Mouse (Mus musculus): ENCODE measurements around the gene Adgra1. TPM values are rescaled to one million over a fixed set of nuclear protein-coding genes. Genes with fewer than 3 reads are reported as not detected.

Gene Adgra1
- polyA plus RNA-seq (2012; rRNA removed): 3.7 and 4.0 TPM in 2 replicates

GRCm38 (mm10) chr7:139834036-139834435 is at the start of gene Adgra1:
TSS of gene Adgra1 (plus strand) at chr7:139834174.

GRCm38 (mm10) chr7:139894655-139895557 is 60.9 kb downstream of the Adgra1 start, which contains the start of gene Kndc1:
TSS of gene Kndc1 (plus strand) at chr7:139894696.

Other genes with a start within 250 kb of the Adgra1 start
- 0.67 and 0.83 TPM in 2 replicates for gene Cfap46, start 150.4 kb upstream of the Adgra1 start, polyA plus RNA-seq (2012; rRNA removed)
- 1.1 and 1.2 TPM in 2 replicates for gene Kndc1, start 60.5 kb downstream of the Adgra1 start, polyA plus RNA-seq (2012; rRNA removed)
- 0.04 and 0.30 TPM in 2 replicates for gene Utf1, start 109.6 kb downstream of the Adgra1 start, polyA plus RNA-seq (2012; rRNA removed)
- 0.48 and 0.53 TPM in 2 replicates for gene 6430531B16Rik, start 144.6 kb downstream of the Adgra1 start, polyA plus RNA-seq (2012; rRNA removed)
- gene Adam8, start 158.4 kb downstream of the Adgra1 start, polyA plus RNA-seq (2012; rRNA removed): 9.3 and 9.4 TPM in 2 replicates
- 51.6 and 53.6 TPM in 2 replicates for gene Zfp511, start 202.2 kb downstream of the Adgra1 start, polyA plus RNA-seq (2012; rRNA removed)
- gene Tubgcp2, start 202.5 kb downstream of the Adgra1 start, polyA plus RNA-seq (2012; rRNA removed): 47.7 and 68.0 TPM in 2 replicates
- gene Msx3, start 214.9 kb downstream of the Adgra1 start, polyA plus RNA-seq (2012; rRNA removed): 10.2 and 11.3 TPM in 2 replicates
- 6.7 and 10.7 TPM in 2 replicates for gene Caly, start 248.4 kb downstream of the Adgra1 start, polyA plus RNA-seq (2012; rRNA removed)